Comparison of ENCODE assay signal across 24 mouse cellular contexts in the genomic region with DNA sequence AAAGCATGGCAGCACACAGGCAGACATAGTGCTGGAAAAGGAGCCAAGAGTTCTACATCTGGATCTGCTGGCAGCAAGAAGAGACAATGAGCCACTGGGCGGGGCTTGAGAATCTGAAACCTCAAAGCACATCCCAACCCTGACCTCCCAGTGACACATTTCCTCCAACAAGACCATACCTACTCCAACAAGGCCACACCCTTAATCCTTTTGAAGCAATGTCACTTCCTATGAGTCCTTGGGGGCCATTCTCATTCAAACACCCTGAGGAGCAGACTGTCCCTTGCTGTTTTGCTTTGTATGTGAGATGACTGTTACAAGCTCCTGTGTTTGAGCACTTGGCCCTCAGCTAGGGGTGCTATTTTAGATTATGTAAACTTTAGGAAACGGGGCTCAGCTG. TPM values are rescaled to one million over a fixed set of nuclear protein-coding genes. Genes with fewer than 3 reads are reported as not detected.
DNase-seq lines count a peak whose midpoint lies in the region; ATAC-seq and TF ChIP-seq lines count a peak whose summit lies in the region.
"Had no signal": no experiment of that assay in that cellular context is flagged by ENCODE, and none has a peak within 500 bp of the region (broad histone marks: within the 10 kb centered on the region; RNA-seq: fewer than 3 reads in every experiment).

No protein-coding gene starts in this region.

- no peaks in the 10 kb centered on the region for H3K36me3 ChIP-seq in heart, embryonic 11.5 days (ENCODE audit: control insufficient read depth, insufficient read depth, low read length)
- no peaks in the 10 kb centered on the region for H3K36me3 ChIP-seq in G1E (replicated peaks)
- H3K36me3 ChIP-seq: embryonic facial prominence, embryonic 15.5 days; forebrain, embryonic 15.5 days; heart, embryonic 10.5 days; heart, embryonic 15.5 days; hindbrain, embryonic 13.5 days; intestine, embryonic 15.5 days had no signal

- TF ChIP-seq CTCF in G1E (IDR thresholded peaks at IDR 0.05; ENCODE audit: low read depth, low read length), result no peak

- no peaks in the 10 kb centered on the region for H3K9me3 ChIP-seq in heart, embryonic 11.5 days (replicated peaks; ENCODE audit: control insufficient read depth, low read length)
- H3K9me3 ChIP-seq in G1E (replicated peaks), result no peaks in the 10 kb centered on the region
- H3K9me3 ChIP-seq: embryonic facial prominence, embryonic 15.5 days; forebrain, embryonic 15.5 days; heart, embryonic 10.5 days; heart, embryonic 15.5 days; hindbrain, embryonic 13.5 days; intestine, embryonic 15.5 days had no signal

- no peaks in the 10 kb centered on the region for H3K27me3 ChIP-seq in heart, embryonic 11.5 days (ENCODE audit: control insufficient read depth, insufficient read depth, low read length)
- H3K27me3 ChIP-seq in G1E (ENCODE audit: insufficient read depth, low read length), result peaks cover 19% of the 10 kb centered on the region
- H3K27me3 ChIP-seq: embryonic facial prominence, embryonic 15.5 days; heart, embryonic 15.5 days; intestine, embryonic 15.5 days had no signal

- no peak overlapping the region for H3K4me2 ChIP-seq in heart, embryonic 11.5 days
- H3K4me2 ChIP-seq: embryonic facial prominence, embryonic 15.5 days; forebrain, embryonic 15.5 days; heart, embryonic 15.5 days; hindbrain, embryonic 13.5 days; intestine, embryonic 15.5 days had no signal

- peak; percentile 82 for DNase-seq in heart, adult 11 months
- no peak for DNase-seq in G1E (ENCODE audit: low spot score)
- peak; percentile 89 for DNase-seq in ZHBTc4 (ENCODE audit: low read depth, low spot score)
- no peak for DNase-seq in adrenal gland, postnatal 36 days
- DNase-seq in spleen, postnatal 14 days (ENCODE audit: low spot score in 2 of 2), result no peak
- DNase-seq in left cerebral cortex, adult 8-10 months (ENCODE audit: low spot score in 2 of 2), result no peak
- DNase-seq: adrenal gland, postnatal 14 days; cerebellum, adult 2 months; cerebellum, postnatal 10 days; embryo, embryonic 11 days; gastrocnemius, postnatal 10 days; heart, adult 18-20 months; heart, postnatal 14 days; kidney, adult 18-20 months had no signal

- H3K9ac ChIP-seq in heart, embryonic 11.5 days (ENCODE audit: low read depth, low read length), result no peak overlapping the region
- H3K9ac ChIP-seq: embryonic facial prominence, embryonic 15.5 days; forebrain, embryonic 15.5 days; heart, embryonic 15.5 days; hindbrain, embryonic 13.5 days; intestine, embryonic 15.5 days had no signal

- WGBS in heart, embryonic 11.5 days (ENCODE audit: insufficient replicate concordance), result 81% methylated on average over 2 of the region's 2 CpGs

- no peak for ATAC-seq in heart, embryonic 11.5 days (replicated peaks; ENCODE audit: insufficient number of reproducible peaks, low FRiP score, low TSS enrichment)
- ATAC-seq in G1E (ENCODE audit: extremely low read depth, insufficient number of reproducible peaks, low FRiP score, poor library complexity, severe bottlenecking), result 0 out of 2 replicates have a peak, but pooled peaks have one; percentile 15
- ATAC-seq in megakaryocyte progenitor cell, adult 5-6 weeks (replicated peaks; ENCODE audit: poor library complexity), result peak; percentile 32; the same call in 1 of the 2 replicates
- ATAC-seq: activated CD4-positive, CD25-positive, alpha-beta regulatory T cell, adult 4 months; forebrain, embryonic 15.5 days; intestine, embryonic 15.5 days had no signal

- no peak overlapping the region for H3K4me3 ChIP-seq in heart, embryonic 11.5 days (ENCODE audit: low read depth, low read length)
- H3K4me3 ChIP-seq in G1E (ENCODE audit: low read depth, low read length), result no peak overlapping the region
- H3K4me3 ChIP-seq: embryonic facial prominence, embryonic 15.5 days; erythroblast, embryonic 14.5 days; forebrain, embryonic 15.5 days; heart, embryonic 10.5 days; heart, embryonic 15.5 days; hindbrain, embryonic 13.5 days; intestine, embryonic 15.5 days had no signal

- peaks cover 3% of the 10 kb centered on the region; the same call in 1 of the 2 replicates for H3K4me1 ChIP-seq in heart, embryonic 11.5 days (ENCODE audit: control insufficient read depth, insufficient read depth, low read length)
- no peaks in the 10 kb centered on the region for H3K4me1 ChIP-seq in G1E (ENCODE audit: insufficient read depth, low read depth, low read length)
- H3K4me1 ChIP-seq: embryonic facial prominence, embryonic 15.5 days; heart, embryonic 10.5 days; intestine, embryonic 15.5 days had no signal

- no peak overlapping the region for H3K27ac ChIP-seq in heart, embryonic 11.5 days (ENCODE audit: low read depth, low read length)
- H3K27ac ChIP-seq: embryonic facial prominence, embryonic 15.5 days; forebrain, embryonic 15.5 days; heart, embryonic 10.5 days; heart, embryonic 15.5 days; hindbrain, embryonic 13.5 days; intestine, embryonic 15.5 days had no signal

RNA-seq across cellular contexts. Expression of gene Lmo4, which starts 33.3 kb away (rescaled TPM):
- 53.4 and 54.4 TPM in 2 replicates for polyA plus RNA-seq in heart, embryonic 11.5 days (2014; fragmentation: Nextera tagmentation; extraction: Ambion mirVana)
- total RNA-seq in G1E (2014; fragmentation: Nextera tagmentation), result 161 and 201 TPM in 2 replicates
- 37.3 and 45.0 TPM in 2 replicates for total RNA-seq in G1E (2017)
- polyA plus RNA-seq in G1E (2012), result 48.1 and 54.2 TPM in 2 replicates
- 147 and 167 TPM in 2 replicates for total RNA-seq in megakaryocyte progenitor cell, adult 5-6 weeks (2015)
- 37.0 and 44.7 TPM in 2 replicates for total RNA-seq in megakaryocyte progenitor cell, adult 5-6 weeks (2017)
- total RNA-seq in adrenal gland, postnatal 36 days (2021), result 10 to 100 TPM; 53.7 to 95.9 TPM
- total RNA-seq in left cerebral cortex, adult 8-10 months (2022), result 100 to 1,000 TPM; 234 to 286 (median 267) TPM

Comparison
In these comparisons a context has a peak if more than half of its experiments do, and no peak if none do; other contexts are left out.
1. DNase-seq: peak in heart, adult 11 months (single experiment) and ZHBTc4 (single experiment); none in G1E (single experiment), adrenal gland, postnatal 36 days (0 of 2), spleen, postnatal 14 days (0 of 2) and left cerebral cortex, adult 8-10 months (0 of 2).